Mouse (Mus musculus): ENCODE data around the gene Eif4ebp2. TPM values are rescaled to one million over a fixed set of nuclear protein-coding genes. Genes with fewer than 3 reads are reported as not detected.

Eif4ebp2 gene
- polyA plus RNA-seq (2015; fragmentation: Nextera tagmentation; extraction: Ambion mirVana), result 74.5 and 79.2 TPM in 2 replicates

DNA sequence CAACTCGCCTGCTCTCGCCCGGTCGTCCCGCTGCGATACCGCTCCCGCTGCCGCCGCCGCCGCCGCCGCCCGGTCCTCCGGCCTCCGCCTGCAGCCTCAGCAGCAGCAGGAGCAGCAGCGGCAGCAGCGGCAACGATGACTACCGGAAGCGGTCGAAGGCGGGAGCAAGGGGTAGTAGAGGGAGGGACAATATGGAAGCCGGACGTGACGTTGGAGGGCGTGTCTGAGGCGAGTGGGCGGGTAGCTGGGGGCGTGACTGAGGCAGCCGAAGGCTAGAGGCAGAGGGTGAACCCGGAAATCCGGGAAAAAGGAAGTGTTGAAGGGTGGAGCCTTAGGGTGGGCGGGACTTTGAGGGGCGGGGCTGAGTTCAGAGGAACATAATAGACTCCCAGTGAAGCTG is at the start of gene Eif4ebp2:
Eif4ebp2 (minus strand) TSS at position 17 of the 400 bp plus-strand sequence.

DNA sequence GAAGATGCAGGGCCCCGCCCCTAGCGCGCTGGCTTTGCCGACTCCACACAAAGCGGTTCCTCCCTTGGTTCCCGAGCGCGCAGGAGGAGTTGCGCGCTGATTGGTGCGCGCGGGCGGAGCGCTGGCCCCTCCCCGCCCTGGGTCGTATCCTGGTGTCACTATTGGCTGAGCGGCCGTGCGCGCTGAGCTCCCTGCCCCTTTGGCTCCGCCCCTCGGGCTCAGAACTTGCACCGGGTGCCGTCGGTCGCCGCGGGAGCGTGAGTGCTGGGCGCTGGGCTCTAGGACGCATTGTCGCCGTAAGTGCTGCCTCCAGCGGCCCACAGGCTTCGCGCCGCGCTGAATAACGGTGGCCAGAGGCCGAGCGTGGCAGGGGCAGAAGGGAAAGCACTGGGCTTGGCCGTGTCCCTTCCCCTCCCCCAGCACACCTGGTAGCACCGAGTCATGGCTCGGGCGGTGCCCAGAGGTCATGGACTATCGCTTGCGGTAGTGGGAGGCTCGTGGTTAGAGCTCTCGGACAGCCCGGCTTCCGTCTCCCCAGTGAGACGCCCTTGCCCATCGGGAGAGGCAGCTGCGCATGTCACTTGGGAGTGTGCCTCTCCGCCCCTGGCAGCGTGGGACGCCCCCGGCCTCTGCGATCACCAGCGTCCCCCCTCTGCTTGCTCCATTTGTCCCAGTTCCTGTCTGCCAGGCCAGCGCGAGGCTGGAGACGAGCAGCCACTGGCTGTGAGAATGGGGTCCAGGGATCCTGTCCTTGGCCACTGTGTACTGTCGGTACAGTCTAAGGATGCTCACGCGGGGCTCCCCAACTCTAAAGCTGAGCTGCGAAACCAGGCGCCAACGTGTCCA is 23.4 kb upstream of the Eif4ebp2 start, which contains the start of gene Lrrc20:
Lrrc20 (plus strand) TSS at position 208 of the 846 bp plus-strand sequence.

DNA sequence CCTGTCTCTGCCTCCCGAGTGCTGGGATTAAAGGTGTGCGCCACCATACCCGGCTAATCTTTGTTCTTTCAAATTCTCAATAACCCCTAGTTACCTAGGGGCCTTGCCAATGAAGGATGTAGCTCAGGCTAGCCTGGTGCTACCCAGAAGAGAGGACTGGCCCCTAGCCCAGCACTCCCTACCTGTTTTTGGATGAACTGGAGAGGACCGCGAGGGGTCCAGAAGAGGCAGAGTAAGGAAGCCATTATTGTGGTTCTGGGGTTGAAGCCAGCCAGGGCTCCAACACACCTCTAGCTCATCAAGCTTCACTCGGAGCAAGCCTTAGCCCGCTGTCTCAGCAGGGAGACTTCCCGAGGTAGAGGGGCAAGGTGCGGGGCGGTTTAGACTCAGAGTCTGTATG is 34.8 kb downstream of the Eif4ebp2 start, which contains the start of gene Nodal:
Nodal (plus strand) TSS at position 301 of the 400 bp plus-strand sequence.

GRCm38 (mm10) chr10:61383021-61383714 is 69.3 kb downstream of the Eif4ebp2 start, which contains the start of gene Pald1:
Pald1 (minus strand) TSS chr10:61383530.

Other genes with a start within 250 kb of the Eif4ebp2 start
- gene Adamts14, start 179.2 kb downstream of the Eif4ebp2 start, polyA plus RNA-seq (2015; fragmentation: Nextera tagmentation; extraction: Ambion mirVana), result 2.1 and 2.2 TPM in 2 replicates
- gene Prf1, start 154.8 kb downstream of the Eif4ebp2 start, polyA plus RNA-seq (2015; fragmentation: Nextera tagmentation; extraction: Ambion mirVana), result not detected in 2 replicates
- gene Pald1, start 69.1 kb downstream of the Eif4ebp2 start, polyA plus RNA-seq (2015; fragmentation: Nextera tagmentation; extraction: Ambion mirVana), result 8.3 and 8.5 TPM in 2 replicates
- 0.10 and 0.11 TPM in 2 replicates for gene Nodal, start 34.7 kb downstream of the Eif4ebp2 start, polyA plus RNA-seq (2015; fragmentation: Nextera tagmentation; extraction: Ambion mirVana)
- gene Lrrc20, start 23.1 kb upstream of the Eif4ebp2 start, polyA plus RNA-seq (2015; fragmentation: Nextera tagmentation; extraction: Ambion mirVana), result 4.9 and 5.5 TPM in 2 replicates
- 0.08 TPM in 1 of 2 replicates, not detected in the other for gene Npffr1, start 142.8 kb upstream of the Eif4ebp2 start, polyA plus RNA-seq (2015; fragmentation: Nextera tagmentation; extraction: Ambion mirVana)
- 83.4 and 97.0 TPM in 2 replicates for gene Ppa1, start 195.9 kb upstream of the Eif4ebp2 start, polyA plus RNA-seq (2015; fragmentation: Nextera tagmentation; extraction: Ambion mirVana)
- gene Sar1a, start 227.6 kb upstream of the Eif4ebp2 start, polyA plus RNA-seq (2015; fragmentation: Nextera tagmentation; extraction: Ambion mirVana), result 205 and 229 TPM in 2 replicates
- 17.5 and 18.6 TPM in 2 replicates for gene Tysnd1, start 242.9 kb upstream of the Eif4ebp2 start, polyA plus RNA-seq (2015; fragmentation: Nextera tagmentation; extraction: Ambion mirVana)